Mouse (Mus musculus) liver, adult 2 months (tissue): ENCODE data around the gene St8sia6.

Experiments used
- CTCF ChIP-seq: fragments of 200-500 bp; IDR thresholded peaks from 2 replicates; pipeline ENCODE4 v1.5.1; 2011; ENCODE audit warnings: low read depth, low read length, control low read depth
- POLR2A ChIP-seq: fragments of 200-500 bp; IDR thresholded peaks from 2 replicates; pipeline ENCODE4 v1.6.1; 2011; ENCODE audit warnings: low read length, control low read depth; ENCODE audit not compliant: insufficient read depth; ENCODE audit errors: extremely low read depth

DNA sequence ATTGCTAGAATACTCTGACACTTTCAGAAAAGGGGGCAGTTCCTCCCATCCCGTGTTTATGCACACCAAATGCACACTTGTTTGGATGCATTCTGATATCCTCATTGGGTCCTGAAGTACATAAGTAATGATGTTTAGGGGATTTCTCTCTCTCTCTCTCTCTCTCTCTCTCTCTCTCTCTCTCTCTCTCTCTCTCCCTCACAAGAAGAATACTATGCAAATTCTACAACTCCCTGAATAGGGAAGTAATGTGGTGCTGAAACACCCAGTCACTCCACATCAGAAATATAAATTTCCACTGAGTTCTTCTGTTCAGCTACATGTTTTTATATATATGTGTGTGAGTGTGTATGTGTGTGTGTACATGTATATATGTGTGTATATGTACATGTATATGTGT, 43.1 kb downstream of the St8sia6 start:
- TF ChIP-seq CTCF, result no peak
- TF ChIP-seq POLR2A, result no peak
